Mouse (Mus musculus) limb, embryonic 14.5 days (tissue): Measurements from ENCODE around the gene Nlrp4f. TPM values are rescaled to one million over a fixed set of nuclear protein-coding genes. Genes with fewer than 3 reads are reported as not detected.

Experiments
- ATAC-seq: fragments of 200-750 bp; cut with Nextera tagmentation; 2 replicates; pipeline ENCODE4 v1.8.0; 2017; ENCODE audit warnings: low read depth, moderate number of reproducible peaks, moderate TSS enrichment; ENCODE audit not compliant: low FRiP score
- DNase-seq: peaks from one replicate; pipeline ENCODE4 v3.0.0-alpha.2; 2015; ENCODE audit warnings: low spot score
- H3K27ac ChIP-seq: fragments of 300-500 bp; sonication (generic); replicated peaks from 2 replicates; pipeline ENCODE4 v1.5.1; 2014; ENCODE audit warnings: low read depth, mild to moderate bottlenecking, low read length, moderate library complexity, mixed read lengths
- H3K27me3 ChIP-seq: fragments of 300-500 bp; sonication (generic); 2 replicates; pipeline ENCODE4 v1.6.1; 2014; ENCODE audit warnings: low read length, mixed read lengths; ENCODE audit not compliant: control insufficient read depth, insufficient read depth
- H3K36me3 ChIP-seq: fragments of 300-500 bp; sonication (generic); 2 replicates; pipeline ENCODE4 v1.6.1; 2014; ENCODE audit warnings: mild to moderate bottlenecking, low read length, moderate library complexity, mixed read lengths; ENCODE audit not compliant: control insufficient read depth, insufficient read depth
- H3K4me1 ChIP-seq: fragments of 300-500 bp; sonication (generic); 2 replicates; pipeline ENCODE4 v1.6.1; 2014; ENCODE audit warnings: antibody characterized with exemption, low read length, mixed read lengths; ENCODE audit not compliant: control insufficient read depth, insufficient read depth
- H3K4me2 ChIP-seq: fragments of 300-500 bp; sonication (generic); replicated peaks from 2 replicates; pipeline ENCODE4 v1.6.1; 2014; ENCODE audit warnings: low read depth, mild to moderate bottlenecking, low read length, moderate library complexity; ENCODE audit not compliant: severe bottlenecking
- H3K4me3 ChIP-seq: fragments of 300-500 bp; sonication (generic); replicated peaks from 2 replicates; pipeline ENCODE4 v1.5.1; 2014; ENCODE audit warnings: low read length
- H3K9ac ChIP-seq: fragments of 300-500 bp; sonication (generic); 2 replicates; pipeline ENCODE4 v1.6.1; 2014; ENCODE audit warnings: mild to moderate bottlenecking, low read depth, low read length, moderate library complexity; ENCODE audit not compliant: severe bottlenecking
- H3K9me3 ChIP-seq: fragments of 300-500 bp; sonication (generic); 2 replicates; pipeline ENCODE4 v1.6.1; 2016; ENCODE audit warnings: low read length; ENCODE audit not compliant: control insufficient read depth
- POLR2A ChIP-seq: fragments of 200-500 bp; IDR thresholded peaks from 2 replicates; pipeline ENCODE4 v1.8.0; 2012; ENCODE audit warnings: inconsistent platforms, mild to moderate bottlenecking, moderate library complexity, borderline replicate concordance; ENCODE audit not compliant: insufficient read depth, insufficient read length; ENCODE audit errors: extremely low read depth
- WGBS: fragments of 180-500 bp; shearing (Covaris S2); extraction: QIAGEN DNeasy Blood & Tissue Kit; methylation state at CpG from one replicate; pipeline ENCODE4 v1.1.7; 2014; 5-methylcytosine and 5-hydroxymethylcytosine counted together
- polyA plus RNA-seq, 2 experiments: library from polyadenylated mRNA; depleted of rRNA in 1 of 2; stranded (reverse) in 1 of 2; unstranded in 1 of 2; fragments of >200 nt; fragmentation: Nextera tagmentation in 1 of 2; extraction: Ambion mirVana in 1 of 2; gene quantifications; 2 replicates each; pipeline versions ENCODE4 v1.2.1 to v1.2.3; 2012 to 2014

Nlrp4f gene
- polyA plus RNA-seq, 2 experiments = not detected

DNA sequence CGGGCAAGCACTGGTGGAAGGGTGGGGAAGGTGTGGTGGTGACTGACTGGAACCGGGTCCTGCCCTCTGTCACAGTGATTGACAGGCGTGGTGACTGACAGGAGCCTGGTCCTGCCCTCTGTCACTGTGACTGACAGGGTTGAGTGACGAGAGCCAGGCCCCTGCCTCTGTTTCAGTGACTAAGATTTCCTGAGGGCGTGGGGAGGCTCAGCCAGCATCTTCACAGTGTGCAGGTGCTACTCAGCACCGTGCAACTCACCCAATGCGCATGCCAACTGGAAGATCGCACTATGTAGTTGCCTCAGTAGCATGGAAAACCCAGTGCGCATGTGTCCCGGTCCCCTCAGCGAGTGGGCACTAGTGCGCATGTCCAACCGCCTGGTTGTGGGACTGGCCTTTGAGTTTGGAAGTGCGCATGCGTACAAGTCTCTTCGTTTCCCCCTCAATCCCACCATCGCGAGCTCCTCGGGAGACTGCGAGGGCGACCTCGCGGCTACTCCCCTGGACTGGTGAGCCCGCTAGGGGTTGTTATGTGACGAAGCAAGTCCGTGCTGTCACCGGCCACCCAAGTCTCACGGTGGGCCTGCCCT is 34.8 kb upstream of the Nlrp4f start:
- H3K27me3 ChIP-seq = no peaks in the 10 kb centered on the region
- peak; percentile 73; the same call in 1 of the 2 replicates for TF ChIP-seq POLR2A
- peak overlapping the region; percentile 74 for H3K4me3 ChIP-seq
- ATAC-seq (peak; percentile 93), DNase-seq (peak; percentile 97)
- peak overlapping the region; percentile 48 for H3K9ac ChIP-seq
- 0 out of 2 replicates have a peak, but pooled peaks cover 8% of the 10 kb centered on the region for H3K4me1 ChIP-seq
- peak overlapping the region; percentile 87 for H3K27ac ChIP-seq
- H3K36me3 ChIP-seq = no peaks in the 10 kb centered on the region
- 1% methylated on average over 28 of the region's 28 CpGs for WGBS
- peaks cover 3% of the 10 kb centered on the region; the same call in 1 of the 2 replicates for H3K9me3 ChIP-seq
- peak overlapping the region; percentile 96 for H3K4me2 ChIP-seq

DNA sequence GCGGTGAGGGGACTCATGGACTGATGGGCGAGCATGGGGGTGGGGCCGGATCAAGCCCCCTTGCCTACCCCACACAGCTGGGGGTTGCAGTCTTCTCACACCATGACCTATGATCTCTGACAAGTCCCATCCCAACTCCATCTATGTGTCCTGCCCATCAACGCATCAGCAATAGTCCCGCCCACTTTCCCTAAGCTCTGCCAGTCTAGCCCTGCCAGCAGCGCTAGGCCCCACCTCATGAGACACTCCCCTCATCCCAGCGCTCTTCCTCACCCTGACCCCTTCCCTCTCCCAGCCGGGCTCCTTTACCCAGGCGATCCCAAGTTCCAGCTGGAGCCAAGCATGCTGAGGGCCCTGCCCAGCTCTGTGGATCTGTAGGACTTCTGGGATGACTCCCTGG is 31.4 kb upstream of the Nlrp4f start:
- Histone ChIP-seq H3K27ac (no peak overlapping the region), H3K36me3 (no peaks in the 10 kb centered on the region), H3K27me3 (no peaks in the 10 kb centered on the region), H3K9ac (no peak overlapping the region), H3K9me3 (no peaks in the 10 kb centered on the region; the same call in 1 of the 2 replicates), H3K4me1 (0 out of 2 replicates have a peak, but pooled peaks cover 4% of the 10 kb centered on the region), H3K4me2 (no peak overlapping the region), H3K4me3 (no peak overlapping the region)
- ATAC-seq = no peak
- 69% methylated on average over 9 of the region's 9 CpGs for WGBS
- no peak for TF ChIP-seq POLR2A
- no peak for DNase-seq

DNA sequence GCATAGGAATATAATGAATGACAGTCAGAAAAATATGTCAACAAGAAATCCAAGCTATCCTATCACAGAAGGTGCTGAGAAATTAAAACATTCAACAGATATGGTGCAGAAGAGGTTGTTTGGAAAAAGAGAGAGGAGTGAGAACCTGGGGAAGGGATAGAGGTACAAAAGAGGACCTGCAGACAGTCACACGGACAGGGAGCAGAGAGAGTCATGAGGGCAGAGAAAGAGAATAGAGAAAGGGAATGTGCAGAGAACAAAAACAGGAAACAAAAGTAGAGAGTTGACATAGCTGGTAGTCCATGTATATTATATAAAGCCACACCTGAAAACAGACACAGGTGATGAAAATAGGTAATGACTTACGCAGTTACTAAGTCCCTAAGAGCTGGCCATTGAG is 20.9 kb upstream of the Nlrp4f start:
- ATAC-seq (no peak), DNase-seq (no peak)
- WGBS = 78% methylated on average over 2 of the region's 2 CpGs
- Histone ChIP-seq H3K4me2 (no peak overlapping the region), H3K4me3 (no peak overlapping the region), H3K27me3 (no peaks in the 10 kb centered on the region), H3K4me1 (no peaks in the 10 kb centered on the region), H3K9ac (no peak overlapping the region), H3K9me3 (no peaks in the 10 kb centered on the region; the same call in 1 of the 2 replicates), H3K36me3 (no peaks in the 10 kb centered on the region), H3K27ac (no peak overlapping the region)
- no peak for TF ChIP-seq POLR2A

DNA sequence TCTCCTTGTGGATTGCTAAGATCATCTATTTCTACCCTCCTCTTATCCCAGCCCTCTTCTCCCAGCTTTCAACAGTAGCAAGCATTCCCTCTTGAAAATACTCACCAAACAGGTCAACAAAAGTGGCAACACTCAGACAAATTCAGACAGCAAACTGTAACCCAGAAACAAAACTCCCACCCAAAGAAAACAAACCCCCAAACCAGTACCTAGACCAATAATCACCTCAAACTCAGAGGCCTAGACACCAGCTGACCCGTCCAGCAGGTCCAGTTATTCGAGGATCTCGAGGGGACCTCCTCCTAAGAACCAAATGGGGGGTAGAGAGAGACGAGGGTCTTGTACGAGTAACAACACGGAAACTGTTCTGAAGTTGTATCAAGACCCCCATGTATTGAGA is 20.2 kb upstream of the Nlrp4f start:
- WGBS = 67% methylated on average over 6 of the region's 6 CpGs
- no peaks in the 10 kb centered on the region for H3K27me3 ChIP-seq
- ATAC-seq (no peak), DNase-seq (no peak)
- H3K4me2 ChIP-seq = no peak overlapping the region
- H3K4me3 ChIP-seq = no peak overlapping the region
- H3K4me1 ChIP-seq = no peaks in the 10 kb centered on the region
- no peaks in the 10 kb centered on the region for H3K36me3 ChIP-seq
- no peak overlapping the region for H3K27ac ChIP-seq
- H3K9me3 ChIP-seq = no peaks in the 10 kb centered on the region; the same call in 1 of the 2 replicates
- TF ChIP-seq POLR2A = no peak
- no peak overlapping the region for H3K9ac ChIP-seq

DNA sequence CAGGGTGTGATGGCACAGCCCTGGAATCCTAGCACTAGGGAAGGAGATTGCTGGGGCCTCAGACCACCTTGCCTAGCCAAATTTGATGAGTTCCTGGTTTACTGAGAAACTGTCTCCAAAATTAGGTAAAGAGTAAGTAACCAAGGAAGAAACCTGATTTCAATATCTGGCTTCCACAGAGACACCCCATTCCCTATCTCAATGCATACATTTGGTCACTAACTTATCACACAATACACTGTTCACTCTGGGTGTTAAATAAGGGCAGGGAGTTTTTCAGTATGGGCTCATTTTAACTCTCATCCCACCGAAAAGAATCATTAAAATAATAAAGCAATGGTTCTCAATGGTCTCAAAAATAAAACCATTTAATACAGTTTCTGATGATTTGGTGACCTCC is 5.1 kb downstream of the Nlrp4f start:
- ATAC-seq (no peak), DNase-seq (no peak)
- WGBS = 81% methylated on average over 1 of the region's 1 CpGs
- H3K36me3 ChIP-seq = no peaks in the 10 kb centered on the region
- H3K4me3 ChIP-seq = no peak overlapping the region
- H3K9ac ChIP-seq = no peak overlapping the region
- no peaks in the 10 kb centered on the region for H3K4me1 ChIP-seq
- H3K27ac ChIP-seq = no peak overlapping the region
- H3K9me3 ChIP-seq = no peaks in the 10 kb centered on the region
- no peaks in the 10 kb centered on the region for H3K27me3 ChIP-seq
- TF ChIP-seq POLR2A = no peak
- H3K4me2 ChIP-seq = no peak overlapping the region
